Mouse (Mus musculus) heart, postnatal 36 days (tissue): ENCODE measurements around the gene Smtnl1. TPM values are rescaled to one million over a fixed set of nuclear protein-coding genes. Genes with fewer than 3 reads are reported as not detected.

ENCODE experiments used
- DNase-seq, 2 experiments: peaks; one replicate each; pipeline ENCODE4 v3.0.0; 2021 to 2022
- intact Hi-C: fragments of 180-260 bp; cut with DNase I; formaldehyde crosslinking; loops from one replicate; pipeline ENCODE4 v1.15.1; 2025
- total RNA-seq, 2 experiments: library from RNA; stranded (reverse); gene quantifications; 2 replicates each; pipeline ENCODE4 v1.2.3; 2021

The Smtnl1 gene
- total RNA-seq: not detected

GRCm38 (mm10) chr2:84822552-84822951 is at the start of gene Smtnl1:
Gene Smtnl1 (minus strand): TSS chr2:84822652.
- DNase-seq: no peak
- intact Hi-C loops: no loop called here

DNA sequence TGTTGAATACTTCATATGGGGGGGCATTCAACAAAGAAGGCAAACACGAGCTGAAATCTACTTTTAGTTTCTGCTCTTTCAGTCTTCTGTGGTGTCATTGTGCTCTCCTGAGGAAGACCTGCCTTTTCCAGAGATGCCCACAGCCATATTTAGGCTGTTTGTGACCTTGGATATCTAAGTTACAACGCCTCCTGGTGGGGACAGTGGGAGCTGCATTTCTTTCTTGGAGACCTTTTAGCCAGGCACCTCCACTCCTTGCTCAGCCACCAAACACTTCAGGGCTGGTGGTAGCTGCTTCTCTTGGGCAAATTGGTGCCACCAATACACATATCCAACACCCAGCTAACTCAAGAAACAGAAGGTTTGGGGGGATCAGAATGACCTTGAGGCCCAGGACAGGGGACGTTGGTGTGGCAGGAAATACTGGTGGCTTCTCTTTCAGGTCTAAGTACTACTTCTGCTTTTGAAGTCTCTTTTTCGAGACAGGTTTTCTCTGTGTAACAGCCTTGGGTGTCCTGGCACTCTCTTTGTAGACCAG is 48.2 kb upstream of the Smtnl1 start:
- intact Hi-C loops: no loop called here
- DNase-seq: no peak

DNA sequence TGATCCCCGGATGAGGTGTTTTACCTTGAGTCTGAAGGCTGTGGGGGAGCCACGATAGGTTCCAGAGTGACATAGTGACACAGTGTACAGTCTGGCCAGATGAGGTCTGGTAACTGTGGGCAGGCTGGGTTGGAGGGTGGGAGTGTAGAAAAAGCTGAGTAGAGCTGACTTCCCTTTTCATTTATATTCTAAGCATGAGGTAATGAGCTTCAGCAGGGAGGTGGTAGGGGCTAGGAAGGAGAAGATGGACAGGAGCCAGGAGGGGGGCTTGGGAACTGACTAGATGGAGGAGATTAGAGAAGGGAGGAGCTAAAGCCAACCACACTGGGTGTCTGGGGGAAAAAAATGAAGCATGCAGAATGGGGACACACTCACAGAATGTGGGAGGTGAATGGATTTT is 46.5 kb upstream of the Smtnl1 start:
- intact Hi-C loops: loop anchor here (1.0 to 5.0 kb wide), 3 partner anchors 21 to 138 kb away; no protein-coding TSS in a partner anchor
- no peak for DNase-seq

DNA sequence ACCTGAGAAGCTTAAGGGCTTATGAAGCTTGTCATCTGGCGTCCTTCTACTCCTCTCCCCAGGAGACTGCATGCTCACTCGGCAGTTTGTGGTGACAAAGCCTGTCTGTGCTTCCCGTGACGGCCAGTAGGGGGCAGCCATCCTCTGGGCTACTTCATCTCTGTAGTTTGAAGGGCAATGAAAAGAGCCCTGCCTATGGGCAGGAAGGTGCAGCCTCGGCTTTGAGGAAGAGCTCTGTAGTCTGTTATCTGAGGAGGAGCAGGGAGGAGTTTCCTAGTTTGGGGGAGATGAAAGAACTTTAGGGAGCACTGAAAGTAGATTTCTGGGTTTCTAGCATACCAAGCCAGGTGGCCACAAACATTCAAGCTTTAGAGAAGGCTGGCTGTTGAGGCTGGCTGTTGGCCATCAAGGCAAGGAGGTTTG is 46.1 kb upstream of the Smtnl1 start:
- intact Hi-C loops: loop anchor here (1.0 to 5.0 kb wide), 3 partner anchors 22 to 138 kb away; no protein-coding TSS in a partner anchor
- peak; percentile 69 to 80 for DNase-seq

DNA sequence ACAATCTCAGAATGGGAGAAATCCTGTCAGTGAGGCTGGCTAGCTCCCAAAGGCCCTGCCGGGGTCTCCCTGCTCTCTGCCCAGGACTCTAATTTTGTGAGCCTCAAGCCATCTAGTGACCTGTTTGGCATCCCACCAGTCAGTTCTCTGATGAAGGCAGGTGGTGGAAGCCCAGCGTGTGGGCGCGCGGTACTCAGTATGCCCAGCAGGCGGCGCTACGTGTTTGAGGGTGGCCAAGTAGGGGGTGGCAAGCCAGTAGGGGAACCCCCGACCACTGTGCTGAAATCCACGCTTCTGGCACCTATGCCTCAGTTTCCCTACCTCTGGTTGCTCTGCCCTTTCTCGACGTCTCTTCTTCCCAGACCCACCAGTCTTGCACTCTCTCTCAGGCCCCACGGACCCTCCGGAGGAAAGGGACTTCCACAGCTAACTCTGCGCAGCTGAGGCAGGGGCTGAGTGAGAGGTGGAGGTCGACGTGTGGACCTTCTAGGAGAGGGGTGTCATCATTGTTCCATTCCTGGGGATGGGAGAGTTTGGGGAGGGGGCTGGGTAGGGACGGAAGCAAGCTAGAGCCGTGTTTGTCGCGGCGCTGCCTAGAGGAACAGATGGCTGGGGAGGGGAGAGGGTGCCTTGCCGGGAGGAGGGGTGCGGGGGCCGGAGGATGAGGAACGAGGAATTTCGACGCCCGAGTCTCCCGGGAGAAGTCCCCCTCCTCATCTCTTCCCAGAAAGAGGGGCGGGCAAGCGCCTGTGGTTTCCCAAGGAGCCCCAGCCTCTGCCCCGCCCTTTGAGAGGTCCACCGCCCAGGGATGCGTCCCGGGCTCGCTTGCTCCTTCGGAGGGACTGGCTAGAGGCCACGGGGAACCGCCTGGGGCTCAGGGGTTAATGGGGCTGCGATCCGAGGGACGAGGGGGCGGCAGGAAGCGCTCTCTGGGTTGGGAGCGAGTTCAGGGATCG is 43.4 kb upstream of the Smtnl1 start:
- DNase-seq: peak; percentile 75 to 78
- intact Hi-C loops: loop anchor here (5.0 kb wide), 1 partner anchor 34 kb away; no protein-coding TSS in a partner anchor

DNA sequence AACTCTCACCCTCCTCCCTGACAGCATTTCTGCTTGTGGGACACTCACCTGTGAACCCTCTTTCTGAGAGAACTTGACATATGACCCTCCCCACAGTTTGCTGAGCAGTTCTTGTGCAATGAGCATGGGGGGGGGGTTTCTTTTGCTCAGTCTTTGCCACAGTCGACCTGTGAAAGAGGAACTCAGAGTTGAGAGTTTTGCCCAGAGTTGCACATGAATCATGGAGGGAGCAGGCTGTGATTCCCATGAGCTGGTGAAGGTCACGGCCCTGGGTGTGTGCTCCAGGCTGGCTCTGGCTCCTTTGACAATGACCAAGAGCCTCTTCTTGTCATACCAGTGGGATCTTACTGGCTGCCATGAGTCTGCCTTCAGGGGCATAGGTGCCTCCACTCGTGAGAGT is 39.8 kb upstream of the Smtnl1 start:
- no peak for DNase-seq
- intact Hi-C loops: no loop called here

DNA sequence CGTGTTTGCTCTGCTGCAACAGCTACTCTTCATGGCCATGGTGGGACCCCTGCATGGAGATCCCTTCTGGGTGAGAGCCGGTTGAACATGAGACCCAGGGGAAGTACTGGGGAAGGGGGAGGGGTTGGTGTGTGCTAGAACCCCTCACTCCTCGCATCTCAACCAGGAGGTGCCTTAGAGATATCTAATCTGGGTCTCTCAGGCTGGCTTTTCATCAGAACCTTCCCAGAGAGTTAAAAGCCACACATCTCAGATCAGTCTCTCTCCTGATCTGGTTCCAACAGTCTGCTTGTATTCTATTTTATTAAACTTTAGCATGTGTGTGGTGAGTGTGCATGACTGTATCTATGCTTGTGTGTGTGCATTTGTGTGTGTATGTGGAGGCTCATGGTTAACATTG is 39.0 kb upstream of the Smtnl1 start:
- intact Hi-C loops: no loop called here
- no peak for DNase-seq

- DNase-seq: no peak
- intact Hi-C loops: no loop called here
Measured at GRCm38 (mm10) chr2:84859991-84860780, 37.7 kb upstream of the Smtnl1 start.

DNA sequence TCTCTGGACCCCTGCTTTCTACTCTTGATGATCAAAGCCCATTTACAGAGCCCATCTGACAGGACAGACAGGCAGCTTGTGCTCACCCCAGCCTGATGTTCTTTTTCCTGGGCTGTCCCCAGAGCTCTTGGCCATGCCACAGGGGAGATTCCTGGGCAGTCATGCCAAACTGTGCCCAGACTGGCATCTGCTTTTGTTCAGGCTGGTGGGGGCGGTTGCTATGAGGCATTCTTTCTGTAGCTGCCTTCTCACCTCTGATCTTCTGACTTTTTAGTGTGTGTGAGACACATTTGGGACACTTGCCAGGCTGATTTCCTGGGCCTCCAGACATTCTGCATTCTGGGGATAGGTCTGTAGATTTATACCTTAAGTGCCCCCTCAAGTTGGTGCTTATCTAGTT is 36.1 kb upstream of the Smtnl1 start:
- DNase-seq: no peak
- intact Hi-C loops: no loop called here

DNA sequence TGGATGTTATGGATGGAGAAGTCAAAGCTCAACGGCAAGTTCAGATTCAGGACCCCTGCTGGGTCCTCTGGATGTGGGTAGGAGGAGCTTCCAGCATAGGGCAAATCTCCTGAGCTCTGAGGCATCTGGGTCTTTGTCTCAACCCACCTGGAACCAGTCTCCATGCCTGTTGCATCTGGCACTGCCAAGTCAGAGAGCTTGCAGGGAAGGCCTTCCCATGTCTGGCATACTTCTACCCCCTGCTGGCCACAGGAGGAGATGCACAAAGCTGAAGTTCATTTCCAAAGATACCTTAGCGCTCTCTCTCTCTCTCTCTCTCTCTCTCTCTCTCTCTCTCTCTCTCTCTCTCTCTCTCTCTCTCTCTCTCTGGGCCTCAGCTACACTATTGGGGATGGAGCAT is 33.3 kb upstream of the Smtnl1 start:
- DNase-seq: peak; percentile 51 to 54
- intact Hi-C loops: loop anchor here (1.0 kb wide), 1 partner anchor 24 kb away; no protein-coding TSS in a partner anchor

DNA sequence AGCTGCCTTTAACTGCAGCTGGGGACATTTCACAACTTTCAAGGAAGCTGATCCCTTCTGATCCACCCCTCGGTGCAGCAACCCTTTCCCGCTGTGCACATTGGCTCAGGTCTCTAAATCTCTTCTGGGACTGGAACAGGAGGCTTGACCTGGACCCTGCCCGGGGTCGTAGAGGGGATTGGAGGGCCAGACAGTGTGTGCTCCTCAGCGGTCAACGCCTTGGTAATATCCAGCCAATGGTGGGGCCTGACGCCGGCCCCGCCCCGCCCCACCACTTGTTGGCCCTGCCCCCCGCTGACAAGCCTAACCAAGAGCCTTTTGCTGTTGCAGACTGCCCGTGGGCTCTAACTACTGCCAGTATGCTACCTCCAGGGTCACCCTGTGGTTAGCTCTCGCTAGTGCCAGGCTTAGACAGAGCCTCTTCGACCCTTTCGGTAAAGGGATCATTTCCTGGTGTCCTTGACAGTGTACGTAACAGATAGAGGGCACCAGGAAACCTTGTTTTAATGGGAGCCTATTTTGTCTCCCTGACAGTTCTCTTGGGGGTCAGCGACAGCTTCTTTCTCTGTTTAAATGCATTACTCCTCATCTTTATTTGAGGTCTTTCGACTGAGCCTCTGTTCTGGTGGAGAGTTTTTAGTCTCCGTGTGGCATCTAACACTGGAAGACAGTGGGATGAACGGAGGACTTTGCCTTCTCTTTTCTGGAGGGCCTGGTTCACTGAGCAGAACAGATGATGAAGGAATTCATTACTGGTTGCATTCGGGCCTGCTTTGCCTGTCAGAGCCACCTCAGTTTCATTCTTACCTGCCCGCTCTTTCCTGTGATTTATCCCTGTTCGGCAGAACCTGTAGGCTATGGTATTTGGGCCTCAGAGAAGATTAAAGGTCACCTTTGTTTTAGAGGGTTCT is 28.9 kb upstream of the Smtnl1 start:
- DNase-seq: peak; percentile 55 to 65
- intact Hi-C loops: no loop called here

DNA sequence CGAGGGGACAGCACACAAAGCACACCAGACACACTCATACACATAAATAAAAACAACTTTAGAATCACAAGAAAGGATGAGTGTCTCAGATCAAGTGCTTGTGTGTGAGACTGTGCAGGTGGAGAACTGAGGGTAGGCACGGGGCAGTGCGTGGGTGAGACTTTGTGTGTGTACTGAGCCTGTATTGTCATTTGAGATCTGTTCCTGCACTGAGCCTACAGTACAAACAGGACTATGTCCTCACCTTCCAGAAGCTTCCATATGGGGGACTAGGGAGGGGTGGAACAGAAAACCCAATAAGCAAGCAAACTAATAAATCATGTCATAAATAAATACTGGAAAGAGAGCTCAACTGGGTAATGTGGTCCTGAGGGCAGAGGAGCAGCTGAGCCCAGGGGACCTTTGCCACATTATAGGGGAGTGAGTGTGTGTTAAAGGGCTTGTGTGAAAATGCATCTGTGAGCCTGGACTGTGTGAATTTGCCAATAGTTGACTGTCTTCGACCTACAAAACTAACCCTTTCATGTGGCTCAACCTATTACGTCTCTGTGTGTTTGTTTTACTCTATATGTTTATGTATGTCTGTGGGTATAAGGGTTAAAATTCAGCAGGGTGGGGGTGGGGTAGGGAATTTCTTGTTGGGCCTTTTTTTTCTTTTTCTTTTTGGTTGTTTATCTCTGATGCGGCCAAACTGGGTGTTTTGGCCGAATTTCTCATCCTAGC is 28.1 kb upstream of the Smtnl1 start:
- DNase-seq: no peak
- intact Hi-C loops: no loop called here

DNA sequence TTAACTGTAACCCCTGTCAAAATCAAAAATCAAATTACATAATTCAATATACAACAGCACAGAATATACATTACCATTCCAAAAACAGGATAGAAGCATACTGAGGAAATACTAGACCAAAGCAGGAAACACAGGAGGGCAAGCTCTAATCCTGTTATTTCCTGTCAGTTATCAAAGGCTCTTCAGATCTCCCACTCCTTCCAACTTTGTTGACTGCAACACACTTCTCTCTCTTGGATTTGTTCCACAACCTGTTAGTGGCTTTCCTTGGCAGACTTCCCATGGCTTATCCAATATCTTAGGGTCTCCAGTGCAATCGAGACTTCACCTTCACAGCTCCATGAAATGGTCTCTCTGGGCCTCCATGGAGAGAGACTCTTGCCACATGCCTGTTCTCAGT is 22.8 kb upstream of the Smtnl1 start:
- intact Hi-C loops: no loop called here
- no peak for DNase-seq

DNA sequence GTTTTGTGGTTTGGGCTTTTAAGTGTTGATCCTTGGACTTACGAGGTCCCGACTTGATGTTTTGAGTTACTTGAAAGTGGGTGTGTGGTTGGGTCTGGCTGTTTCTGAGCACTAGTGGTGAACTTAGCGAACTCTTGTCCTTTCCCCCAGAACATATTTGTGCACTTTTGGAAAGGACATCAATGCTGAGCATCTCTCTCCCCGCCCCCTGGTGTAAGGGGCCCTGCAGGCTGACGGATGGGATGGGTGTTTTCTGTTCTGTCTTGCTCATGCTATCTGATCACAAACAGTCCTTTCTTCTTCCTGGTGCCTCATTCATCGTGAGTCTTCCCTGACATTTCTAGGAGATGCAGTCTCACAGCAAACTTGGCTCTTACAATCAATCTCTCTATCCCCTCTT is 21.2 kb upstream of the Smtnl1 start:
- intact Hi-C loops: no loop called here
- no peak for DNase-seq

GRCm38 (mm10) chr2:84841905-84842304 is 19.5 kb upstream of the Smtnl1 start:
- intact Hi-C loops: no loop called here
- DNase-seq: no peak

DNA sequence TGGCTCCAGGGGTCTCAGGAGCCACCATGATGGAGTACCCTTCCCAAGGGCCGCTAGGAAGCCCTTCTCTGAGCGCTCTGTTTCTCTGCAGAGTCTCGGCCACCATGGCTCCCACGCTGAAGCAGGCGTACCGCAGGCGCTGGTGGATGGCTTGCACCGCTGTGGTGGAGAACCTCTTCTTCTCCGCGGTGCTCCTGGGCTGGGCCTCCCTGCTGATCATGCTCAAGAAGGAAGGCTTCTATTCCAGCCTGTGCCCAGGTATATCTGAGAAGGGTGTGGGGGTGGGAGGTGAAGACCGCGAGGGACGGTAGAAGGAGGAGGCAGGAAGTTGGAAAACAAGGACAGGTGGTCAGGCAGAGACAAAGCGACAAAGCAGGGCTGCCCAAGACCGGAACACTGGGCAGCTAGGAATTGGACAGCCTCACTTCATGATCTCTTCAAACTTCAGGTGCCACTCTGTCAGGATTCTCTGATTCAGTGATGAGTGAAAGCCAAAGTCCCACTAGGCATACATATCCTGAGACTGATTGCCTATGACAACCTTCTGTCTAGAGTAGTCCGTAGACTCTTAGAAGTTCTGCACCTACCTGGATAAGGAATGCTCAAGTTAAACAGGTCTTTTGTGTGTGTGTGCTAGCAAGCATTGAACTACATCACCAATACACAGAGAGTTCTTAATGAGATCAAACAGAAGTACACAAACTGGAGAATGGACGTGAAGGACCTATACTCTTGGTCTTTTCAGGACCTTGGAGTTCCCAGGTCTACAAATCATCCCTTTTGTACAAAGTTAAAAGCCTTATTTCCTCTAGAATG is 18.5 kb upstream of the Smtnl1 start:
- intact Hi-C loops: no loop called here

DNA sequence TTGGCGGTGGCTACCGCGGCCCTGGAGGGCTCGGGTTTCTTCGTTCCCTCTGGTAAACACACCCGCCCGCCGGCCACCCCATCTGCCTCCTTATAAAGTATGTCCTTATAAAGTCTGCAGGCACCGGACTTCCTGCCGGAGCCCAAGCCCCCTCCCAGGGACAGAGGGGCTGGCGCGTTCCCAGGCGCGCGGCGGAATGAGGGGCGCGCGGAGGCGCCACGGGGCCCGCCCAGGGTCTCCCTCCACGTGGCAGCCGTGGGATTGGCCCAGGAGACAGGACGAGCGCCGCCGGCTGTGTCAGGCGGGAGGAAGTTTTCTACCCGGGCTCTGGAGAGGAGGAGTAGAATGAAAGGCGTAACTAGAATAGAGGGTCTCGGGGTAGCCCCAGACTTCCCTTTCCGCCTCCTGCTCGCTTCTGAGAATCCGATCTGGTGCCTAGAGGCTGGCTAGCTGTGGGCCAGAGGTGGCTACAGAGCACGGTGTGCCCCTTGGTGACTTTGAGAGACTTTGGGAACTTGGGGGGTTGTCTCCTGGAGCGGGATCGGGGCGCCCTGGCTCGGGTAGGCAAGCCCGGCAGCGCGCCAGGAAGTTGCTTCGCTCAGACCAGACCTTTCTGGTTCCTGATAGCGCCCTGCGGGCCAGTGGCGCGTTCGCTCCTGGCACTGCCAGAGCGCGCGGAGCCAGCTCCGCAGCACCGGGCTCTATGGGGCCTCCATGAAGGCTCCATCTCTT is 17.7 kb upstream of the Smtnl1 start:
- intact Hi-C loops: no loop called here
- DNase-seq: peak; percentile 65 to 71

More for the DNA sequence above, 18.5 kb upstream of the Smtnl1 start:
- DNase-seq: no peak
